Mouse (Mus musculus) lung, embryonic 14.5 days (tissue): ENCODE results near the gene Gm1043. TPM values are rescaled to one million over a fixed set of nuclear protein-coding genes. Genes with fewer than 3 reads are reported as not detected.
A peak's percentile ranks its signal among the peaks of the same experiment; 100 is the strongest.

Experiments used
- ATAC-seq: fragments of 200-750 bp; cut with Nextera tagmentation; 2 replicates; pipeline ENCODE4 v1.8.0; 2017; ENCODE audit warnings: mild to moderate bottlenecking, moderate TSS enrichment, moderate library complexity; ENCODE audit not compliant: insufficient read depth
- DNase-seq: peaks from one replicate; pipeline ENCODE4 v3.0.0-alpha.2; 2015
- H3K27ac ChIP-seq: fragments of 300-500 bp; sonication (generic); 2 replicates; pipeline ENCODE4 v1.5.1; 2014; ENCODE audit warnings: low read depth, mild to moderate bottlenecking, moderate library complexity
- H3K27me3 ChIP-seq: fragments of 300-500 bp; sonication (generic); 2 replicates; pipeline ENCODE4 v1.6.1; 2014; ENCODE audit warnings: low read length, control low read depth; ENCODE audit not compliant: insufficient read depth
- H3K36me3 ChIP-seq: fragments of 300-500 bp; sonication (generic); 2 replicates; pipeline ENCODE4 v1.6.1; 2014; ENCODE audit warnings: control low read depth; ENCODE audit not compliant: insufficient read depth
- H3K4me1 ChIP-seq: fragments of 300-500 bp; sonication (generic); 2 replicates; pipeline ENCODE4 v1.6.1; 2014; ENCODE audit warnings: antibody characterized with exemption, control low read depth; ENCODE audit not compliant: insufficient read depth
- H3K4me2 ChIP-seq: fragments of 300-500 bp; sonication (generic); 2 replicates; pipeline ENCODE4 v1.6.1; 2014; ENCODE audit warnings: mild to moderate bottlenecking
- H3K4me3 ChIP-seq: fragments of 300-500 bp; sonication (generic); 2 replicates; pipeline ENCODE4 v1.5.1; 2014; ENCODE audit warnings: low read depth, low read length
- H3K9ac ChIP-seq: fragments of 300-500 bp; sonication (generic); 2 replicates; pipeline ENCODE4 v1.6.1; 2014
- H3K9me3 ChIP-seq: fragments of 300-500 bp; sonication (generic); 2 replicates; pipeline ENCODE4 v1.6.1; 2016; ENCODE audit warnings: low read depth, low read length, control low read depth
- CTCF ChIP-seq: IDR thresholded peaks from 2 replicates; pipeline ENCODE4 v1.5.1; 2016; ENCODE audit warnings: antibody characterized with exemption, low read depth
- WGBS: fragments of 180-500 bp; shearing (Covaris S2); extraction: QIAGEN DNeasy Blood & Tissue Kit; methylation state at CpG from one replicate; pipeline ENCODE4 v1.1.7; 2014; 5-methylcytosine and 5-hydroxymethylcytosine counted together
- polyA plus RNA-seq: library from polyadenylated mRNA; unstranded; fragments of >200 nt; fragmentation: Nextera tagmentation; extraction: Ambion mirVana; gene quantifications from 2 replicates; pipeline ENCODE4 v1.2.1, GENCODE M21; 2014

Gene Gm1043
- polyA plus RNA-seq, 1 experiment from 2014 or later = not detected

DNA sequence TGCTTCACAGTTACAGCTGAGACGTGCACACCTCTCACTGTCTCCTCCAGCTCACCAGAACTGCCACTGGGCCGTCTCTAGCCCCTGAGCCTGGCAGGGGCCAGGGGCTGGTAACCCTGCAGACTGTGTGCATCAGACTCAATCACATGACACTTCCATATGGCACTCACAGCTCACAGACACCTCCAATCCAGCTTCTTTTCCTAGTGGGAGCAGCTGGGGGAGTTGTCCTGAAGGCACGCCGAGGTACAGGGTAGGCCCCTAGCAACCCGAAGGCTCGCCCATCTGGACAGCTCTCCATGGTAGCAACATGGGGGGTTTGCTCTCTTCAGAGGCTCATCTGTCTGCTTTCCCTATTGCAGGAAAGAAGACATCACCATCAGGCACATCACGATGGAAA is 143.7 kb downstream of the Gm1043 start:
- no peak for ATAC-seq
- 60% methylated on average over 7 of the region's 7 CpGs for WGBS

DNA sequence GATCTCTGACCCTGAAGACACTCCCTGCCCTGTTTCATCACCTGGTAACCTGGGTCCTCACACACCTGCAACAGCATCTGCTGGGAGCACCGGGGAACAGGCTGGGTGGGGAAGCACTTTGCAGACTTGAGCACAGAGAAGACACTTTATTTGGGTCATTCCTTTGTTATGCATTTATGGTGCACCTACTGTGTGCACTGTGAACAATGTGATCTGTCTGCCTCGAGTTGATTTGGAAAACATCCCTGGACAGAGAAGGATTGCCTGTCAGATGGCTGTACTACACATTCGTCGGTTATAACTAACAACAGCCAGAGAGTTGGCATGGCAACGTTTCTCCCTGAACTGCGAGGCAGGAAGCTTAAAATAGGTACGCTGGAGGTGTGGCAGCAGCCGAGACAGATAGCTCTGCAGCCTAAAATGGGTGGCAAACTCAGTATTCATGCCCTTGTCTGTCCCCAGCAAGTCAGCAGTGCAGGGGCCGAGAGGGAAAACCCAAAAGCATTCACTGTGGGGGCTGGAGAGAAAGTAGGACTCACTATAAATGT is 147.9 kb downstream of the Gm1043 start:
- no peak overlapping the region for H3K27ac ChIP-seq
- TF ChIP-seq CTCF = no peak
- no peaks in the 10 kb centered on the region for H3K4me1 ChIP-seq
- WGBS = 31% methylated on average over 9 of the region's 9 CpGs
- H3K4me2 ChIP-seq = no peak overlapping the region
- H3K9ac ChIP-seq = no peak overlapping the region
- DNase-seq (no peak), ATAC-seq (no peak)
- H3K4me3 ChIP-seq = no peak overlapping the region
- no peaks in the 10 kb centered on the region for H3K36me3 ChIP-seq
- H3K27me3 ChIP-seq = 0 out of 2 replicates have a peak, but pooled peaks cover 3% of the 10 kb centered on the region
- H3K9me3 ChIP-seq = no peaks in the 10 kb centered on the region

More for the DNA sequence above, 143.7 kb downstream of the Gm1043 start:
- H3K27me3 ChIP-seq = no peaks in the 10 kb centered on the region
- TF ChIP-seq CTCF = no peak
- H3K9me3 ChIP-seq = no peaks in the 10 kb centered on the region
- no peak overlapping the region for H3K4me3 ChIP-seq
- H3K4me1 ChIP-seq = no peaks in the 10 kb centered on the region
- no peak overlapping the region for H3K27ac ChIP-seq
- H3K36me3 ChIP-seq = no peaks in the 10 kb centered on the region
- H3K9ac ChIP-seq = no peak overlapping the region
- DNase-seq = no peak
- H3K4me2 ChIP-seq = no peak overlapping the region

DNA sequence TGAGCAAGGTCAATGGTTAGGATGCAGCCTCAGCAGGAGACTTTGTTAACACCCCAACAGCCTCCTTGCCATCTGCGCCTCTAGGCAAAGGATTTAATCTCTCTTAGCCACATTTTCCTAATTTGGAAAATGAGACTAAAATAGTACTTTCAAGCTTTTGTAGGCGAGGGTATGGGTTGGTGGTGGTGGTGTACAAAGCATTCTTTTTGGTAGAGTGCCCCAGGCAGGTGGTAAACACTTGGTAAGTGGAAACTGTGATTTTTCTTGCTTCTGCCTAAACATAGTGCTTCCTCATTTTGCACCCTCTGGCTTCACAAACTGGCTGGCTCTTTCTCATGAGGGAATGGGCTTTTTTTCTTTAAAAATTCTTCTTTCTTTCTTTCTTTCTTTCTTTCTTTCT is 153.5 kb downstream of the Gm1043 start:
- ATAC-seq (no peak), DNase-seq (no peak)
- peaks cover 37% of the 10 kb centered on the region for H3K27me3 ChIP-seq

DNA sequence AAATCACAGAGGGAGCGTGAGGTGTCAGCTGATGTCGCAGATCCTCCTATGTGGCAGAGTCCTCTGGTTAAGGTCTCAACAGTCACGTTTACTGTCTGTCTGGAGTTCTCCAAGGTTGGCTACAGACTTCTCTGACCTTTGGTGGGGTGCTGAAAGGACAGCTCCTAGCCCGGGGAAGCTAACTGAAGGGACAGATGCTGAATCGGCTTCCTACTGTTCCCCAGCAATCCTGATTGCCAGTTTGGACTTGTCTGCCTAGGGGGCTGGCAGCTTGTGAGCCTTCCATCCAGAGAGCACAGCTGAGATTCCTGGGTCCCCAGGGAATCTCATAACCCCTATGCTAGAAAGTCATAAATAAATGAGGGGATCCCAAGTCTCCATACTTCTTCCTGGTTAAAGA is 155.4 kb downstream of the Gm1043 start:
- H3K36me3 ChIP-seq = no peaks in the 10 kb centered on the region
- no peak overlapping the region for H3K27ac ChIP-seq
- H3K9me3 ChIP-seq = no peaks in the 10 kb centered on the region
- no peaks in the 10 kb centered on the region for H3K4me1 ChIP-seq
- no peak overlapping the region for H3K9ac ChIP-seq
- peak; percentile 84 for DNase-seq
- H3K4me3 ChIP-seq = no peak overlapping the region
- peaks cover 56% of the 10 kb centered on the region for H3K27me3 ChIP-seq
- ATAC-seq = no peak
- WGBS = 6% methylated on average over 5 of the region's 5 CpGs
- no peak overlapping the region for H3K4me2 ChIP-seq
- no peak for TF ChIP-seq CTCF

More for the DNA sequence above, 153.5 kb downstream of the Gm1043 start:
- H3K4me2 ChIP-seq = no peak overlapping the region
- H3K4me1 ChIP-seq = no peaks in the 10 kb centered on the region
- 27% methylated on average over 2 of the region's 2 CpGs for WGBS
- H3K9me3 ChIP-seq = no peaks in the 10 kb centered on the region
- no peak for TF ChIP-seq CTCF
- H3K36me3 ChIP-seq = no peaks in the 10 kb centered on the region
- H3K9ac ChIP-seq = no peak overlapping the region
- no peak overlapping the region for H3K27ac ChIP-seq
- no peak overlapping the region for H3K4me3 ChIP-seq

DNA sequence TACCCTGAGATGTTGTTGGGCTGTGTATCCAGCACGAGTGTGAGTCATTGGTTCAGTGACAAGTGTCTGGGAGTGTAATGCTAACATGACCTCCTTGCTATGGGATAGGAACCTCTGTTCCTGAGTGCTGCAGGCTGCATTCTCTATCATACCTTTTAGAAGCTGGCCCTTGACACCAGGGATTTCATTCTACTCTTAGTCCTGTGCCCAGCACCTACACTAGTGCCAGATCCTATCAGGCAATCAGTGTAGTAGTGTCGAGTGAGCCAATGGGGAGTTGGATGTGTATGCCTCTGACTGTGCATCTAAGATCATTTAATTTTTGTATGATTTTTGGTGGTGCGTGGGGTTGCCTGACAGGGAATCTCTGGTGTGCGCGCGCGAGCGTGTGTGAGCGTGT is 156.1 kb downstream of the Gm1043 start:
- H3K27ac ChIP-seq = no peak overlapping the region
- H3K27me3 ChIP-seq = peaks cover 63% of the 10 kb centered on the region
- H3K36me3 ChIP-seq = no peaks in the 10 kb centered on the region
- DNase-seq (no peak), ATAC-seq (no peak)
- peak overlapping the region; percentile 63; the same call in 1 of the 2 replicates for H3K4me2 ChIP-seq
- no peak overlapping the region for H3K4me3 ChIP-seq
- TF ChIP-seq CTCF = no peak
- WGBS = 12% methylated on average over 9 of the region's 9 CpGs
- H3K4me1 ChIP-seq = no peaks in the 10 kb centered on the region
- H3K9me3 ChIP-seq = no peaks in the 10 kb centered on the region
- no peak overlapping the region for H3K9ac ChIP-seq

DNA sequence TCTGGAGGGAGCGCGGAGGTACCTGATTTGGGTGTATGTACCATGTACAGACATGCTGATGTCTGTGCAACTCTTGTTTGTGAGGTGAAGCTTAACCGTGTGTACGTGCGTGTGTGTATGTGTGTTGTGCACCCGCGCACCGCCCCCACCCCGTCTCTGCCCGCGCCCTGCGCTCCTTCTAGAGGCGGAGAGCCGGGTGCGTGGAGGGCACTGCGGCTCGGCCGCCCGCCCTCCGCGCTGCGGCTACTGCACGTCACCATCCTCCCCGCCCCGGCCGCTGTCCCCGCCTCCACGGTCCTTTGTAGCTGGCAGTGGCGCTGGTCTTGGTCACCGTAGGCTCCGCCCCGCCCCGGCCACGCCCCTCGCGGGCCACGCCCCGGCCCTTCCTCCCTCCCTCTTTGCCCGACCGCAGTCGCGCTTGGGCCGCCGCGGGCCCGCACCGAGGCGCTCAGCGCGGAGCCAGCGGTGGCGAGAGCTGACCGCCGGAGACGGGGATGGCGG is 156.5 kb downstream of the Gm1043 start, which contains the start of gene Crmp1:
Gene Crmp1 (plus strand): TSS at position 290 of the 501 bp plus-strand sequence.
- DNase-seq = peak; percentile 79
- Histone ChIP-seq H3K27ac (no peak within 1 kb of the TSS), H3K4me2 (peak within 1 kb of the TSS; percentile 63), H3K27me3 (peaks cover 67% of the 10 kb centered on the region), H3K9ac (no peak within 1 kb of the TSS), H3K4me1 (no peaks in the 10 kb centered on the region), H3K9me3 (no peaks in the 10 kb centered on the region), H3K36me3 (no peaks in the 10 kb centered on the region), H3K4me3 (peak within 1 kb of the TSS; percentile 29)
- under 1% methylated on average over 54 of the region's 56 CpGs for WGBS
- TF ChIP-seq CTCF = no peak
- ATAC-seq = peak; percentile 67

DNA sequence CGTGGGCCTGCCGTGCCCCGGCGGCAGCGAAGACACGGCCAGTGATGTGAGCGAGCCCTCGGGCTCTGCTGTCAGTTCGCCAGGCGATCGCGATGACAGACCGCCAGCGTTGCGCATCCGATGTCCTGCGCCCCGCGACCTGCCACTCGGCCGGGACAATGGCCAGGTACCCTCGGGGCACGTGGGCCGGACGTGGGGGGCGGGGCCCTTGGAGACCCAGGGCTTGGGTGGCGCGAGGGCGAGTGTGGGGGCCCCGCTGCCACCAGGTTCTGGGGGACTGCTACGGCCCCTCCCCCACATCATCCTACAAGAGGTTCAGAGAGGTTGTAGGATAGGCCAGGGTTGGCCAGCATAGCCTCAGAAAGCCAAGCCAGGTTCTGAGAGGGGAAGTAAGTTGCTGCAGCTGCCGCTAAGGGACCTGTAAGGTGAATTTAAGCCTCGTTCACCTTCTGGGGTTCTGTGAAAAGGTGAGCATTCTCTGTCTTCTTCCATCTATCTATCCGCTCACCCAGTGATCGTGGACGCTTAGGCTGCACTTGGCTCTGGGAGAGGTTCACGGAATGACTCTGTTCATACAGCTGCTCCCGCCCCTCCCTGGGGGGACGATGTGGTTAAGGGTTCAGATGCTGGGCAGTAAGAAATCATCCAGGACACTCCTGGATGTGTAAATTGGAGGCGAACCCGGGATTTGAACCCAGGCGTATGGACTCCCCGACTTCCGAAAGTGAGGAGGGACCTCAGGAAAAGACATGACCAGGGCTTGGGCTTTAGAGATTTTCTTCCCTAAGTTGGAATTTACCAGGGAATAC is 157.4 kb downstream of the Gm1043 start:
- 11% methylated on average over 44 of the region's 44 CpGs for WGBS
- H3K27ac ChIP-seq = no peak overlapping the region
- H3K9me3 ChIP-seq = no peaks in the 10 kb centered on the region
- H3K36me3 ChIP-seq = no peaks in the 10 kb centered on the region
- H3K4me3 ChIP-seq = peak overlapping the region; percentile 29
- H3K4me1 ChIP-seq = no peaks in the 10 kb centered on the region
- DNase-seq = peak; percentile 5
- peaks cover 71% of the 10 kb centered on the region for H3K27me3 ChIP-seq
- peak overlapping the region; percentile 63 for H3K4me2 ChIP-seq
- TF ChIP-seq CTCF = no peak
- H3K9ac ChIP-seq = no peak overlapping the region
- no peak for ATAC-seq
